Mouse (Mus musculus) ES-E14 (cell line): ENCODE data around the gene Atp7b.

Experiments
- CHD2 ChIP-seq: IDR thresholded peaks from 2 replicates; pipeline ENCODE4 v1.6.1; 2014; ENCODE audit warnings: mild to moderate bottlenecking, low read depth, low read length, inconsistent platforms
- HCFC1 ChIP-seq: IDR thresholded peaks from 2 replicates; pipeline ENCODE4 v1.6.1; 2012; ENCODE audit warnings: low read length, inconsistent platforms, borderline replicate concordance; ENCODE audit not compliant: insufficient read depth
- MAFK ChIP-seq: IDR thresholded peaks from 2 replicates; pipeline ENCODE4 v1.6.1; 2014; ENCODE audit warnings: mild to moderate bottlenecking, low read depth, low read length, inconsistent platforms; ENCODE audit not compliant: insufficient read depth
- ZC3H11A ChIP-seq: IDR thresholded peaks from 2 replicates; pipeline ENCODE4 v1.6.1; 2012; ENCODE audit warnings: low read depth, mild to moderate bottlenecking, inconsistent platforms, low read length, borderline replicate concordance
- ZNF384 ChIP-seq: IDR thresholded peaks from 2 replicates; pipeline ENCODE4 v1.6.1; 2012; ENCODE audit warnings: low read depth, low read length, inconsistent platforms

DNA sequence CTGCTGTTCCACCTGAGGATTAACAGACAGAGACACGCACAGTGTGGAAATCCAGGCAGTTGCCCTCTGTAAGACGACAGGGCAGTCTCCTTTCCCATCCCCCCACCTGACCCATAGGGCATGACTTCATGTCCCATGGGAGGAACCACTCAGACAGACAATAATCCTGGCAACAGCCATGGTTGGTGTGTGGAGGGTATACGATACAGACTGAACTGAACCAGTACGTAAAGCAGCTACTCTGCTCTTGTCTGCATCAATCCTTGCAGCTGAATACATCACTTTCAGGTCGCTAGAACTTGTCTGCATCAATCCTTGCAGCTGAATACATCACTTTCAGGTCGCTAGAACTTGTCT, 20.0 kb downstream of the Atp7b start:
- TF ChIP-seq ZC3H11A (no peak), MAFK (no peak), HCFC1 (no peak), CHD2 (no peak), ZNF384 (no peak)
